Mouse (Mus musculus): Measurements from ENCODE around the gene E2f4. TPM values are rescaled to one million over a fixed set of nuclear protein-coding genes. Genes with fewer than 3 reads are reported as not detected.

E2f4 gene
- total and polyA plus RNA-seq, 3 experiments: 97.9 to 313 (median 98.5) TPM

DNA sequence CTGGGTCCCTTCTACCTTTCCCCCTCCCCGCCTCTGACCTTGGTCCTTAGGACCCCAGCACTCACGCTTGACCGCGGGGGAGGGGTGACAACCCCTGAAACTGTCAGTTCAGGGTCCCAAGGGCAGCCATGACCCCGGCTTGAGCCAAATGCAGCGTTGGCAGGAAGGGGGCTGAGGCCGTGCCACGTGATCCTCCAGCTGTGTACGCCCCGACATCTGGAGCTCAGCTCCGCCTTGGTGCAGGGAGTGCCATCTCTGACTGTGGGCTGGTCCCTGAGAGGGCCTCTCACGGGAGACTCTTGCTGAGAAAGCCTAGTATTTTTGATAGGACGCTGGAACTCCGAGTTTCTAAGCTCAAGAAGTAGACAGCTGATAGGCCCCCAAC lies 42.5 kb upstream of the E2f4 start, which contains the start of gene B3gnt9:
Gene B3gnt9, minus strand, starts transcription at position 188 of the 385 bp plus-strand sequence.
- H3K4me3 ChIP-seq (ENCODE audit: control insufficient read depth in 1 of 2, insufficient read depth in 1 of 2, low read depth in 2 of 2, low read length in 2 of 2): peak within 1 kb of the TSS; percentile 55 to 63
- no peaks in the 10 kb centered on the region for H3K27me3 ChIP-seq (ENCODE audit: control insufficient read depth in 1 of 2, insufficient read depth in 2 of 2, low read length in 2 of 2)
- H3K27ac ChIP-seq (ENCODE audit: control insufficient read depth, low read depth, low read length): peak within 1 kb of the TSS; percentile 63
- peaks cover 2 to 14% of the 10 kb centered on the region in 2 experiments; a peak in 3 of 4 replicates for H3K4me1 ChIP-seq (ENCODE audit: control insufficient read depth in 1 of 2, insufficient read depth in 2 of 2, low read length in 2 of 2)
- H3K79me2 ChIP-seq (ENCODE audit: control insufficient read depth, insufficient read depth, low read length, poor library complexity): no peaks in the 10 kb centered on the region; the same call in 1 of the 2 replicates
- peak within 1 kb of the TSS; percentile 82 for H3K9ac ChIP-seq (ENCODE audit: control insufficient read depth, low read depth, low read length, poor library complexity, severe bottlenecking)
- DNase-seq (ENCODE audit: low read depth, low spot score): peak; percentile 84
- peaks cover 0 to 13% of the 10 kb centered on the region in 2 experiments; a peak in 3 of 4 replicates for H3K36me3 ChIP-seq (ENCODE audit: control insufficient read depth in 1 of 2, insufficient read depth in 2 of 2, low read length in 2 of 2)
- no peaks in the 10 kb centered on the region for H3K9me3 ChIP-seq (replicated peaks; ENCODE audit: insufficient read depth, low read length)
- TF ChIP-seq SMC3 (IDR thresholded peaks at IDR 0.05; ENCODE audit: low read depth, low read length) (no peak), TBP (IDR thresholded peaks at IDR 0.05; ENCODE audit: low read depth, low read length) (no peak), CHD2 (IDR thresholded peaks at IDR 0.05; ENCODE audit: low read length) (no peak), MYC (IDR thresholded peaks at IDR 0.05; ENCODE audit: low read depth, low read length) (no peak), GATA1 (IDR thresholded peaks at IDR 0.05; ENCODE audit: low read depth, low read length) (no peak), ETS1 (IDR thresholded peaks at IDR 0.05; ENCODE audit: low read depth, low read length) (peak; percentile 70; the same call in 1 of the 2 replicates), MYB (IDR thresholded peaks at IDR 0.05; ENCODE audit: low read depth, low read length) (no peak), RAD21 (IDR thresholded peaks at IDR 0.05; ENCODE audit: low read depth, low read length) (no peak), NRF1 (IDR thresholded peaks at IDR 0.05; ENCODE audit: insufficient read depth, low read depth, low read length, poor library complexity, severe bottlenecking) (no peak), ZKSCAN1 (IDR thresholded peaks at IDR 0.05; ENCODE audit: low read depth, low read length) (no peak), POLR2A (IDR thresholded peaks at IDR 0.05; ENCODE audit: control insufficient read depth in 1 of 2, insufficient read depth in 1 of 2, low read depth in 1 of 2, low read length in 2 of 2, poor library complexity in 1 of 2) (no peak), TAL1 (IDR thresholded peaks at IDR 0.05; ENCODE audit: low read length) (no peak), USF1 (IDR thresholded peaks at IDR 0.05; ENCODE audit: low read depth, low read length) (peak; percentile 94), JUND (IDR thresholded peaks at IDR 0.05; ENCODE audit: low read depth, low read length) (no peak), UBTF (IDR thresholded peaks at IDR 0.05; ENCODE audit: borderline replicate concordance, insufficient read depth, low read depth, low read length) (no peak), NELFE (IDR thresholded peaks at IDR 0.05; ENCODE audit: low read depth, low read length) (no peak), MAZ (IDR thresholded peaks at IDR 0.05; ENCODE audit: low read depth, low read length) (no peak; the same call in 1 of the 2 replicates), POLR2AphosphoS2 (IDR thresholded peaks at IDR 0.05; ENCODE audit: low read length) (no peak), ZNF384 (IDR thresholded peaks at IDR 0.05; ENCODE audit: low read depth, low read length) (no peak), MAFK (IDR thresholded peaks at IDR 0.05; ENCODE audit: borderline replicate concordance, low read depth, low read length) (no peak), TCF12 (IDR thresholded peaks at IDR 0.05; ENCODE audit: low read depth, low read length) (no peak), CTCF (IDR thresholded peaks at IDR 0.05 in 2 of 3, conservative IDR thresholded peaks at IDR 0.05 in 1 of 3; ENCODE audit: control insufficient read depth in 1 of 3, insufficient read depth in 1 of 3, low read depth in 2 of 3, low read length in 3 of 3, poor library complexity in 1 of 3, severe bottlenecking in 1 of 3) (no peak), SIN3A (IDR thresholded peaks at IDR 0.05; ENCODE audit: low read length) (peak; percentile 68; the same call in 1 of the 2 replicates), E2F4 (IDR thresholded peaks at IDR 0.05; ENCODE audit: borderline replicate concordance, low read depth, low read length) (no peak), MXI1 (IDR thresholded peaks at IDR 0.05; ENCODE audit: low read depth, low read length) (peak; percentile 71; the same call in 1 of the 2 replicates), USF2 (IDR thresholded peaks at IDR 0.05; ENCODE audit: borderline replicate concordance in 1 of 2, insufficient read depth in 1 of 2, low read depth in 1 of 2, low read length in 2 of 2) (peak; percentile 31 to 64; a peak in 2 of 4 replicates), EP300 (IDR thresholded peaks at IDR 0.05; ENCODE audit: low read depth in 1 of 2, low read length in 2 of 2) (no peak), KAT2A (conservative IDR thresholded peaks at IDR 0.05; ENCODE audit: low read depth, low read length) (no peak), RCOR1 (IDR thresholded peaks at IDR 0.05; ENCODE audit: low read depth, low read length) (no peak), CHD1 (IDR thresholded peaks at IDR 0.05; ENCODE audit: low read depth, low read length) (no peak), ELF1 (IDR thresholded peaks at IDR 0.05; ENCODE audit: low read depth, low read length) (no peak), BHLHE40 (IDR thresholded peaks at IDR 0.05; ENCODE audit: borderline replicate concordance, low read depth, low read length) (no peak; the same call in 1 of the 2 replicates), ZMIZ1 (IDR thresholded peaks at IDR 0.05; ENCODE audit: low read depth, low read length) (no peak), MAX (IDR thresholded peaks at IDR 0.05; ENCODE audit: low read length) (peak; percentile 79), HCFC1 (IDR thresholded peaks at IDR 0.05; ENCODE audit: low read depth, low read length) (no peak), POLR2AphosphoS5 (IDR thresholded peaks at IDR 0.05; ENCODE audit: borderline replicate concordance, low read depth, low read length) (no peak), MEF2A (IDR thresholded peaks at IDR 0.05; ENCODE audit: extremely low read depth, insufficient replicate concordance, low read depth, low read length, poor library complexity, severe bottlenecking) (no peak), ZC3H11A (IDR thresholded peaks at IDR 0.05; ENCODE audit: low read depth, low read length) (no peak)
